Mouse (Mus musculus) adrenal gland, postnatal 14 days (tissue): ENCODE results near the gene Oxa1l. TPM values are rescaled to one million over a fixed set of nuclear protein-coding genes. Genes with fewer than 3 reads are reported as not detected.

Experiments
- DNase-seq: peaks from one replicate; pipeline ENCODE4 v3.0.0; 2021; ENCODE audit warnings: mixed read lengths
- total RNA-seq: library from RNA; stranded (reverse); gene quantifications from 2 replicates; pipeline ENCODE4 v1.2.3, GENCODE M21; 2021

Oxa1l gene
- total RNA-seq, 1 experiment from 2014 or later = 126 TPM

- no peak for DNase-seq
These were observed 10.0 kb downstream of the Oxa1l start for GRCm38 (mm10) chr14:54370595-54370994.

- no peak for DNase-seq
These were observed 10.8 kb downstream of the Oxa1l start for GRCm38 (mm10) chr14:54371460-54371859.

- no peak for DNase-seq
These were observed 12.3 kb downstream of the Oxa1l start for GRCm38 (mm10) chr14:54372923-54373322.

DNA sequence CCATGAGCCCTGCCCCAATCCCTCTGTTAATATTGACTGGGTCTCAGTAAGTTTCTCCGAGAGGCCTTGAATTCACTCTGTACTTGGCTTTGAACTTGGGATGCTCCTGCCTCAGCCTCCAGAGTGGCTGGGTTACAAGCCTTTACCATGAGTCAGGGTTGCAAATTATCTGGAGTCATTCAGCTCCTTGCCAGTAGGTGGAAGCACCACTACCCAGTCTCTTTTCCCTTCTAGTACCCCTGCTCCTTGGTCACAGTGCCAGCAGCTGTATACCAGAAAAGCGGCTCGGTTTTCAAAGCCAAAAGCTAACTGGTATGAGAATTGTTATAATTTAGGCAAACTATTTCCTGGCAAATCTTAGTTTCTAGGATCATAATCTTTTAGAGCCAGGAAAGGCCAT lies 15.3 kb downstream of the Oxa1l start:
- DNase-seq = no peak

- no peak for DNase-seq
These were observed 16.5 kb downstream of the Oxa1l start for GRCm38 (mm10) chr14:54377166-54377565.

DNA sequence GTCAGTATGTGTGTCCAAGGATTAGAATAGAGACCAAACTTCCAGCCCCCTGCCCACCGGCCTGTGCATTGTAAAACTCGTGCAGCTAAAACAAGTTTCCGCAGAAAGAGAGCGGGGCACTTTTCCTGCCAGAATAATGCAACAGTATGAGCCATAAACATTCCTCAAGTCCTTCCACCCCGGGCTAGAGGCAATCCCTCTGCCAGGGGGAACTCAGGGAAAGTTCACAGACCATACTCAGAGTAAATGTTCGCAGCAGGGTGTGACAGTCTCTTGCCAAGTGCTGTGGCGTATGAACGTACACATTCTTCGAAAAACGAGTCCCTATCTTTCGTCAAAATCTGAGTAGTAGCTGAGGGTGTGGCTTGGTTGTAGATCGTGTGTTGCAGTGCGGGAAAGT lies 18.9 kb downstream of the Oxa1l start:
- no peak for DNase-seq

DNA sequence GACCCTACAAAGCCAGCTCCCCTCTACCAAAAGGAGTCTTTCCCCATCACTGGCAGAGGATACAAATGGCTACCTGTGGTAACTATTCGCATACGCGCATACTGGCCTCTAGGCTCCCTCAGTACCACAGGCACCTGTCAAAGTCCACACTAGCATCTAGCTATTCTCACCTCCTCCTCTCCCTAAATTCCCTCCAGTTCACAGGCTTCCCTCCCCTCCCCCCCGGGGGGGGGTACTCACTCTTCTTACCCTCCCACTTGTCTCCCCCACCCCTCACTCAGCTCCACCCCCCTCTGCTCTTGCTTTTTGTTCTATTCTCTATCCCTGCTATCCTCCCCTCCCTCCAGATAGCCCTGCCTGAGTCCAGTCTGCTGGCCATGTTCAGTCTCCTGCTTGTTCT lies 20.0 kb downstream of the Oxa1l start:
- no peak for DNase-seq

DNA sequence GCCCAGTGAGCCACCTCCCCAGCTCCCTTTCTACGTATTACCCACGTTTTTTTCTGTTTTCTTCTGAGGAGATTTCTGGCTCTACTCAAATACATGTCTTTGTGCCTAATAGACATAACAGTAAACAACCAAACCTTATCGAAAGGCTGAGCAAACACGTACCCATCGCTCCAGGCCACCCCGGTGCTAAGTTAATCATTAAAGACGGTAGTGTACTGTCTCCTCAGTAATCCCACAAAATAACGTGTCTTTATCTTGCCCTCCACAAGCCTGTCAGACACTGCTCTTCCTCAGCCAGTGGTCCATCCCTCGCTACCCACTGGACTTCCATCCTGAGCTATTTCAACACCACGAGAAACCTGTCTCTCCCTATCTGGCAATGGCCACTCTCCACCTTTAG lies 21.2 kb downstream of the Oxa1l start:
- DNase-seq = no peak

DNA sequence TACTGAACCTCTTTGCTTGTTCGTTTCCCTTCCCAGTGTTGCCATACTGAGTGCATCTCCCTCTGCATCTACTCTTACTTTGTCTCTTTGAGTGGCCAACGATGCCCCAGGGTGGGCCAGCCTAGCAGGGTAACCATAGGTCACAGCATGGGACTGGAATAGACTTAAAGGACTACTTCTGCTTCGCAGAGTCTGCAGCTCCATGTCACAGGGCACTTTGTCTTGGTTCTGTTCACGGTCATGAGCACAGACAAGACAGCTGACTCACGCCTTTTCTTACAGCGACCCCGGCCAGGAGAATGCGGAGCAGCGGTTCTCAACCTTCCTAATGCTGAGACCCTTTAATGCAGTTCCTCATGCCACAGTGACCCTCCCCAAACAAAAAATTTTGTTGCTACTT lies 22.0 kb downstream of the Oxa1l start:
- DNase-seq = no peak

- DNase-seq = no peak
These were observed 22.7 kb downstream of the Oxa1l start for GRCm38 (mm10) chr14:54383355-54383771.

DNA sequence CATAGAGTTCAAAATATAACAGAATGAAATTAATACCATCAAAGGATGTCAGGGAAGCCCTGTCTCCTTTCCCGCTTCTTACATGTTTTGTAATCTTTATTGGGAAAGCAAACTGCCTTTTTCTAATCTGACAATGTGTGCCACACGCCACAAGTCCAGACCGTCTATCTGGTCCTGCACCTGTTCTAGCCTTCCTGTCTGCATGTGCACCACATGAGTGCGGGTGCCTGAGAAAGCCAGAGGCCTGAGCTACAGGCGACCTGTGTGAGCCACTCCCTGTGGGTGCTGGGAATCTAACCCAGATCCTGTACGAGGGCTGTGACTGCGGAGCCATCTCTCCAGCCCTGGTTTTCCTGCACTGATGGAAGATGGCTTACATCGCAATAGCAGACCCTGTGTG lies 23.8 kb downstream of the Oxa1l start:
- no peak for DNase-seq

GRCm38 (mm10) chr14:54385968-54386618 lies 25.5 kb downstream of the Oxa1l start:
- DNase-seq = no peak

DNA sequence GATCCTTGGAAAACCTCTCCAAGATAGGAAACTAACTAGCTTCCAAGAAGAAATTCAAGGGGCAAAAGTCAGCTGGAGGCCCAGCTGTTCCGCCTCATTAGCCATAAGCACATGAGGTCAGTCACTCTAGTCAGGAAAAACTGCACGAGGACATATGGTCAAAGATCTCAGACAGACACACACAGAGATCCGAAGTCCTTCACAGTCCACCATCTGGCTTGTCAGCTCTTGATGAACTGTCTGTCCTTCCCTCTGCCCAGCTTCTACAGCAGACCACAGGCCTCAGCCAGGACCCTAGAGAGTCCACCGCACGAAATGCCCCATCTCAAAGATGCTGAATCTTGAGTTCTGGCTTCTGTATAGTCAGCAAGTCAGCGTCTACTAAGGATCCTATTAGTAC lies 26.9 kb downstream of the Oxa1l start:
- no peak for DNase-seq

DNA sequence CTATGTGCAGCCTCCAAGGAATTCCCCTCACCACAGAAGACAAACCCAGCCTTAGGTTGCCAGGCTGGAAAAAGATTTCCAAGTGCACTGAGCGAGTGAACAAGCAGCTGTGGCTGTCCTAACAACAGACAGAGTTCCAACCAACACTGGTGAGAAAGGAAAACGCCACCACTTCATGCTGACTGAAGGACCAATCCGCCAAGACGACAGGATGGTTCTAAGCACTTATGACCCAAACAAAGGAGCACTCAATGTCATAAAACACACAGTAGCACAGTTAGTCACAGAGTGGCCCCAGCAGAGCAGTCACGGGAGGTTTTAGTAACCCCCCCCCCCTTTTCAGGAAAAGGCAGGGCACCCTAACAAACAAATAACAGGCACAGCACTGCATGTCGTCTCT lies 30.2 kb downstream of the Oxa1l start:
- DNase-seq = no peak

GRCm38 (mm10) chr14:54393794-54394193 lies 33.2 kb downstream of the Oxa1l start:
- DNase-seq = no peak

DNA sequence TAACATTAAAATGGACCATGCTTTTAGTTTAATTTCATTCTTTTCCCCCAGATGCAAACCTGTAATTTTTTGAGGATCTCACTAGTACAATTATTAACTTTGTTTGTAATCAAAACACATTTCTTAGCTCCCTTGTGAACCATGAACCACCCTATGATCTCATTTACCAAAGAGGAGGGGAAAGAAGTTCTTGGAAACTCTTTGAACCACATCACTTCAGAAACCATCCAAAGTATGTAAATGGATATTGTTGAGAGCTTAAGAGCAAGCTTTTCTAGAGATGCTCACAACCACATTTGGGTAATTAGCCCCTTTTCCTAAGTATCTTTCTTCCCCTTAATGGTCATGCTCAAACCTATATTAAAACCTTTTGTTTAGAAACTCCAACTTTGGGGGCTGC lies 33.7 kb downstream of the Oxa1l start:
- no peak for DNase-seq

DNA sequence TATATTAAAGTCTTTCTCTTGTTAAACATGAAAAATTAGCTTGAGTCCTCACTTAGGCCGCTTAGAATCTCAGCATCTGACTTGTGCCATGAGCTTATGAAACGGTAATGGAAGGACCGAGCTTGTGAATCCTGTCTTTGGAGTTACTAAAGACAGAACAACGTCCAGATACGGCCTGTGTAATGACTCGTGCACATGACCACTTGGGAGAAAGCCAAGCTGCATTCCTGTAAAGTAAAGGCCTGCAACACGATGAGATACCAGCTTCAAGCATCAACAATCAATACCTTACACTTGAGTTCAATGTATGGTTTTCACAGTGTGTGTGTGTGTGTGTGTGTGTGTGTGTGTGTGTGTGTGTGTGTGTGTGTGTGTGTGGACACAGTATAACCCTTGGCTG lies 36.1 kb downstream of the Oxa1l start:
- DNase-seq = no peak

- DNase-seq = no peak
These were observed 37.4 kb downstream of the Oxa1l start for GRCm38 (mm10) chr14:54397872-54398527.

- no peak for DNase-seq
These were observed 37.9 kb downstream of the Oxa1l start for GRCm38 (mm10) chr14:54398528-54398916.

DNA sequence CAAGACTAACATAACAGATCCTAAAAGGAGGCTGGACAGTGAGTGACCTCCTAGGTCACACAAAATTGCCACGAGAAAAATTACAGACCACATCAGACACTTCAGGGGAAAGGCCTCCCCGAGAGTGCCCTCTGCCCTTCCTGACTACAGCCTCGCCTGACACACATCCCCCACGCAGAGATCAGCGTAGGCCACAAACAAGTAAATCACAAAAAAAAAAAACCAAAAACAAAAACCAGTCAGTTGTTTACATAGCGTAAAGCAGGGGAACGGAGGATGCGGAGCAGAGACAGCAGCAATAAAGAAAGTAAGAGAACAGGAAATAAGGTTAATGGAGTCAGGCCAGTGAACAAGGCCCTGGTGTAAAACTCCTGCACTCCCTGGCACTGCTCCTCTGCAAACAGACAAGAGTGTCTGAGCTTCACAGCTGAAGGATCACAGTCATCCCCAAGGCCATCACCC lies 38.3 kb downstream of the Oxa1l start:
- no peak for DNase-seq

DNA sequence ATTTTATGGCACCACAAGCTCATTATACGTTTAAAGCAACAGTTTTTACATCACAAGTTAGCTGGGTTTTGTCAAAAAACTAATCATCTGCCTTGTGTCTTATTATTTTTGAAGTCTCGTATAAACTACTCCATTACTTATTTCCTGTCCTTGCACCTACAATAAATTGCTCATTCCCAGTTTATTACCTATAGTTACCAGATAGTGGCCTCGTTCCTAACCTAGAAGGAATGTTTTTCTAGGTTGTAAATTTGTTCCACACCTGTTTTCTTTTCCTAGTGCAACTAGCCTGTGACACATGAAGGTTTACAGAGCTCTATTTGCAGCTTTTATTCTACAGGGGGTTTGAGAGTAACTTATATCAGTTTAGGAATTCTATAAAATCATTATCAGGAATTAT lies 41.1 kb downstream of the Oxa1l start:
- DNase-seq = no peak

DNA sequence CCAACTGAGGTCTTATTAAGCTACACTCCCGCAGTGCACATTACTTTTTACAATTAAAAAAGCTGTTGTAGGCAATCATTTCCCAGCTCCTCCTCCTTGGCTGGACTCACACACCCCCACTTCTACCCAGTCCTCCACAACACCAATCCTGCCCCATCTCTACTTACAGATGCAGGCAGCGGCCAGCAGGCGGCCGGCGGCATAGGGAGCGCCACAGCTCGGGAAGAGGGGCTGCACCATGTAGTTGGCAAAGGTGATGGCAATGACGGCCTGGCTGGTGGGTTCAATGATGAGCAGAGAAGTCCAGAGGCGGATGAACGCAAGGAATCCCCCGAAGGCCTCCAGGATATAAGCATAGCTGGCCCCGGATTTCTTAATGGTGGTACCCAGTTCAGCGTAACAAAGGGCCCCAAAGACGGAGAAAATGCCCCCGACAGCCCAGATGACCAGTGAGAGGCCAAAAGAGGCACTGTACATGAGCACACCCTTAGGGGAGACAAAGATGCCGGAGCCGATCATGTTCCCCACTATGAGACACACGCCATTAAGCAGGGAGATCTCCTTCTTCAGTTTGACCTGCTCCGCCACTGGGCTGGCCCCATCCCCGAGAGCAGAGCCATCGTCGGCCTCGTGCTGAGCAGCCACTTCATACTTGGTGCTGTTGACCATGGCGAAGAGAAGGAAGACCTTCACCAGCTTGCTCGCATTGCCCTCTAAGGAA lies 47.9 kb downstream of the Oxa1l start:
- no peak for DNase-seq

DNA sequence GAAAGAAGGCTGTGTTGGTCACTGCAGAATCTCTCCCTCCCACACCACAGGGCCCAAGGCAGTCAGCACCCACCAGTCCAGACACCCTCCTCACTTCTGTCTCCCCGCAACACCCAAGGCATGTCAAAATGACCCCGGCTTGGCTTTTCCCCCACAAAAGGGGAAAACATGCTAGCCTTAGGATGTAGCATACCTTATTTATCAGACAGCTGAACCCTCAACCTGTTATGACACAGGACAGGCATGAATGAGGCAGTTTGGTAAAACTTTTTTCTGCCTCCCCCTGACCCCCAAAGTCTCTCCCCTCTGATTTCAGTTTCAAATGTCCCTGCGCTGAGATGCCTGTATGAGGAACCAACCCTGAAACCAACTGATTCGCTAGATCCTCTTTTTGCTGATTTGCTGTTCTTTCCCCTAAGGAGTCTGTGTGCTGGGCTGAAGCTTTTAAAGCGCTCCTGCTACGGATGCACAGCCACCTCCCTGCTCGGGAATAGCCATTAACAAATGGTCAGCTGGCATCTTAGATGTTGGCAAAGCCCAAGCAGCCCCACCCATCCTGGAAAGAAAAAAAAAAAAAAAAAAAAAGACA lies 48.5 kb downstream of the Oxa1l start:
- DNase-seq = no peak
